Mouse (Mus musculus): ENCODE results near the gene Kif22.
A peak's percentile ranks its signal among the peaks of the same experiment; 100 is the strongest.

DNA sequence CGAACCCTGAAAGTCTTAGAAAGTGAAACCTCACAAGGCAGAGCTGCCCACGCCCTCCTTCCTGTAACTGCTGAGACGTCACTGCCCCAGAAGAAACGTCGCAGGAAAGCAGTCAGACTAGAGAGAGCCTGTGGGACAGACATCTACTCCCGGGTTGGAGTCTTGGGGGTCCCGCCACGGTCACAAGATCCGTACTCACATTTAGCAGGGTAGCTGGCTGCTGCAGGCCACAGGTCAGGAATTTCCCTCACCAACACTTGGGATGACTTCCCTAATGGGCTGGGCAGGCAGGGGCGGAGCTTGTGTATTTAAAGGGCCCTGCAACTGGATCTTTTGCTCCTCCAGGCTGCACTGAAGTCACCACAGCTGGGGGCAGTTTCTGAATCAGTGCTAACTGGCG is 28.0 kb downstream of the Kif22 start, which contains the start of gene Mvp:
- TF ChIP-seq CTCF (IDR thresholded peaks at IDR 0.05; ENCODE audit: extremely low read depth, insufficient read length, insufficient replicate concordance, low read depth, low read length), result no peak; the same call in 1 of the 2 replicates
- 0 out of 2 replicates have a peak, but pooled peaks have one; percentile 27 for TF ChIP-seq POLR2A (IDR thresholded peaks at IDR 0.05; ENCODE audit: low read depth, low read length)

Measured in small intestine, adult 2 months (tissue).